In genomic region chr3:116861223-116861539, GRCm38 (mm10) we compare ENCODE assay signal across 8 mouse cellular contexts. TPM values are rescaled to one million over a fixed set of nuclear protein-coding genes. Genes with fewer than 3 reads are reported as not detected.
A peak's percentile ranks its signal among the peaks of the same experiment; 100 is the strongest.
DNase-seq lines count a peak whose midpoint lies in the region; ATAC-seq lines count a peak whose summit lies in the region.

No protein-coding gene starts in this region.

- no peaks in the 10 kb centered on the region for H3K9me3 ChIP-seq in liver, embryonic 11.5 days (ENCODE audit: control insufficient read depth, low read length)
- no peaks in the 10 kb centered on the region for H3K9me3 ChIP-seq in stomach, embryonic 16.5 days (replicated peaks; ENCODE audit: control insufficient read depth, low read length)

- H3K4me3 ChIP-seq in liver, embryonic 11.5 days (ENCODE audit: low read depth, low read length) = peak overlapping the region; percentile 71
- H3K4me3 ChIP-seq in stomach, embryonic 16.5 days (replicated peaks; ENCODE audit: low read length) = peak overlapping the region; percentile 70

- peak overlapping the region; percentile 92 for H3K4me2 ChIP-seq in liver, embryonic 11.5 days
- peak overlapping the region; percentile 79 for H3K4me2 ChIP-seq in stomach, embryonic 16.5 days (ENCODE audit: low read depth, low read length)

- no peaks in the 10 kb centered on the region for H3K27me3 ChIP-seq in liver, embryonic 11.5 days (replicated peaks; ENCODE audit: control insufficient read depth, insufficient read depth, low read length)
- H3K27me3 ChIP-seq in stomach, embryonic 16.5 days (ENCODE audit: control insufficient read depth, insufficient read depth, low read length) = no peaks in the 10 kb centered on the region

- peak; percentile 2 to 3 for DNase-seq in cerebellum, postnatal 10 days
- DNase-seq in cerebellum, adult 11 months = no peak
- DNase-seq in thymus, postnatal 14 days = peak; percentile 10
- DNase-seq in thymus, postnatal 36 days = no peak
- DNase-seq in liver, embryonic 11.5 days (ENCODE audit: low spot score) = peak; percentile 45
- no peak for DNase-seq in adrenal gland, adult 2 months
- no peak for DNase-seq in adrenal gland, postnatal 14 days

- WGBS in liver, embryonic 11.5 days = 4% methylated on average over 4 of the region's 4 CpGs
- WGBS in stomach, embryonic 16.5 days = 15% methylated on average over 4 of the region's 4 CpGs

- peak overlapping the region; percentile 93 for H3K27ac ChIP-seq in liver, embryonic 11.5 days (ENCODE audit: low read depth, low read length)
- peak overlapping the region; percentile 93 for H3K27ac ChIP-seq in stomach, embryonic 16.5 days (ENCODE audit: low read length)

- no peak for ATAC-seq in liver, embryonic 11.5 days (replicated peaks; ENCODE audit: low FRiP score)
- peak; percentile 34; the same call in 1 of the 2 replicates for ATAC-seq in stomach, embryonic 16.5 days (ENCODE audit: insufficient read depth, low FRiP score)

- H3K36me3 ChIP-seq in liver, embryonic 11.5 days (ENCODE audit: control insufficient read depth, insufficient read depth, low read length) = no peaks in the 10 kb centered on the region; the same call in 1 of the 2 replicates
- no peaks in the 10 kb centered on the region for H3K36me3 ChIP-seq in stomach, embryonic 16.5 days (ENCODE audit: control insufficient read depth, insufficient read depth, low read length)

- peaks cover 34% of the 10 kb centered on the region for H3K4me1 ChIP-seq in liver, embryonic 11.5 days (replicated peaks; ENCODE audit: control insufficient read depth, insufficient read depth, low read length)
- H3K4me1 ChIP-seq in stomach, embryonic 16.5 days (ENCODE audit: control insufficient read depth, insufficient read depth, low read length) = peaks cover 13% of the 10 kb centered on the region; the same call in 1 of the 2 replicates

- H3K9ac ChIP-seq in liver, embryonic 11.5 days (ENCODE audit: low read depth, low read length) = peak overlapping the region; percentile 79
- H3K9ac ChIP-seq in stomach, embryonic 16.5 days (ENCODE audit: low read length) = peak overlapping the region; percentile 84

RNA-seq across cellular contexts. Expression of gene Frrs1, which starts 1.9 kb away (rescaled TPM):
- polyA plus RNA-seq in liver, embryonic 11.5 days (2014; fragmentation: Nextera tagmentation; extraction: Ambion mirVana) = 66.7 and 73.0 TPM in 2 replicates
- polyA plus RNA-seq in stomach, embryonic 16.5 days (2015; fragmentation: Nextera tagmentation; extraction: Ambion mirVana) = 41.8 and 48.6 TPM in 2 replicates
- total RNA-seq in adrenal gland, adult 2 months (2021) = 10 to 100 TPM; 10.1 to 26.8 TPM
- polyA plus RNA-seq in adrenal gland, adult 2 months (2012; rRNA removed) = 11.9 and 18.5 TPM in 2 replicates
- total RNA-seq in adrenal gland, postnatal 14 days (2021) = 14.3 and 21.6 TPM in 2 replicates

RNA-seq across cellular contexts. Expression of gene Agl, which starts 53.2 kb away (rescaled TPM):
- polyA plus RNA-seq in liver, embryonic 11.5 days (2014; fragmentation: Nextera tagmentation; extraction: Ambion mirVana) = 13.4 and 13.6 TPM in 2 replicates
- 14.6 and 28.1 TPM in 2 replicates for polyA plus RNA-seq in stomach, embryonic 16.5 days (2015; fragmentation: Nextera tagmentation; extraction: Ambion mirVana)
- total RNA-seq in adrenal gland, adult 2 months (2021) = 10 to 100 TPM; 53.8 to 54.6 TPM
- 9.7 and 9.8 TPM in 2 replicates for polyA plus RNA-seq in adrenal gland, adult 2 months (2012; rRNA removed)
- 43.6 and 46.4 TPM in 2 replicates for total RNA-seq in adrenal gland, postnatal 14 days (2021)

Comparison
In these comparisons a context has a peak if more than half of its experiments do, and no peak if none do; other contexts are left out.
1. DNase-seq: peak in cerebellum, postnatal 10 days (2 of 2), thymus, postnatal 14 days (single experiment) and liver, embryonic 11.5 days (single experiment); none in cerebellum, adult 11 months (single experiment), thymus, postnatal 36 days (0 of 2), adrenal gland, adult 2 months (single experiment) and adrenal gland, postnatal 14 days (single experiment).